Mouse (Mus musculus) embryonic fibroblast, embryonic 13.5 days (primary cell): ENCODE measurements around the gene Tmc6.

Source experiments
- CTCF ChIP-seq: IDR thresholded peaks from 2 replicates; pipeline ENCODE4 v1.5.1; 2011; ENCODE audit warnings: mild to moderate bottlenecking, control low read depth, low read length, moderate library complexity, borderline replicate concordance; ENCODE audit not compliant: insufficient read depth
- POLR2A ChIP-seq: IDR thresholded peaks from 2 replicates; pipeline ENCODE4 v1.6.1; 2011; ENCODE audit warnings: low read depth, mild to moderate bottlenecking, control low read depth, low read length, moderate library complexity

GRCm38 (mm10) chr11:117781199-117781821 is 688 bp downstream of the Tmc6 start:
- TF ChIP-seq POLR2A (no peak), CTCF (no peak)
